Mouse (Mus musculus) forebrain, embryonic 16.5 days (tissue): ENCODE results near the gene Klhl41. TPM values are rescaled to one million over a fixed set of nuclear protein-coding genes. Genes with fewer than 3 reads are reported as not detected.

ENCODE experiments used
- ATAC-seq: fragments of 200-750 bp; cut with Nextera tagmentation; 2 replicates; pipeline ENCODE4 v1.8.0; 2017; ENCODE audit warnings: mild to moderate bottlenecking, moderate library complexity
- H3K27ac ChIP-seq: fragments of 300-500 bp; sonication (generic); 2 replicates; pipeline ENCODE4 v1.5.1; 2014; ENCODE audit warnings: low read length, control low read depth
- H3K27me3 ChIP-seq: fragments of 300-500 bp; sonication (generic); replicated peaks from 2 replicates; pipeline ENCODE4 v1.6.1; 2014; ENCODE audit warnings: low read length; ENCODE audit not compliant: control insufficient read depth, insufficient read depth
- H3K36me3 ChIP-seq: fragments of 300-500 bp; sonication (generic); 2 replicates; pipeline ENCODE4 v1.6.1; 2014; ENCODE audit not compliant: control insufficient read depth, insufficient read depth
- H3K4me1 ChIP-seq: fragments of 300-500 bp; sonication (generic); replicated peaks from 2 replicates; pipeline ENCODE4 v1.6.1; 2014; ENCODE audit warnings: low read length; ENCODE audit not compliant: control insufficient read depth, insufficient read depth
- H3K4me2 ChIP-seq: fragments of 300-500 bp; sonication (generic); 2 replicates; pipeline ENCODE4 v1.6.1; 2014; ENCODE audit warnings: mild to moderate bottlenecking, low read length, control low read depth
- H3K4me3 ChIP-seq: fragments of 300-500 bp; sonication (generic); replicated peaks from 2 replicates; pipeline ENCODE4 v1.5.1; 2014; ENCODE audit warnings: mild to moderate bottlenecking, low read length, control low read depth
- H3K9ac ChIP-seq: fragments of 300-500 bp; sonication (generic); replicated peaks from 2 replicates; pipeline ENCODE4 v1.6.1; 2014; ENCODE audit warnings: low read depth, low read length, control low read depth
- H3K9me3 ChIP-seq: fragments of 300-500 bp; sonication (generic); 2 replicates; pipeline ENCODE4 v1.6.1; 2016; ENCODE audit warnings: low read length; ENCODE audit not compliant: control insufficient read depth
- WGBS: fragments of 180-500 bp; shearing (Covaris S2); extraction: QIAGEN DNeasy Blood & Tissue Kit; methylation state at CpG from one replicate; pipeline ENCODE4 v1.1.7; 2014; 5-methylcytosine and 5-hydroxymethylcytosine counted together
- polyA plus RNA-seq: library from polyadenylated mRNA; unstranded; fragments of >200 nt; fragmentation: Nextera tagmentation; extraction: Ambion mirVana; gene quantifications from 2 replicates; pipeline ENCODE4 v1.2.1, GENCODE M21; 2015

The Klhl41 gene
- polyA plus RNA-seq, 1 experiment from 2014 or later: not detected

DNA sequence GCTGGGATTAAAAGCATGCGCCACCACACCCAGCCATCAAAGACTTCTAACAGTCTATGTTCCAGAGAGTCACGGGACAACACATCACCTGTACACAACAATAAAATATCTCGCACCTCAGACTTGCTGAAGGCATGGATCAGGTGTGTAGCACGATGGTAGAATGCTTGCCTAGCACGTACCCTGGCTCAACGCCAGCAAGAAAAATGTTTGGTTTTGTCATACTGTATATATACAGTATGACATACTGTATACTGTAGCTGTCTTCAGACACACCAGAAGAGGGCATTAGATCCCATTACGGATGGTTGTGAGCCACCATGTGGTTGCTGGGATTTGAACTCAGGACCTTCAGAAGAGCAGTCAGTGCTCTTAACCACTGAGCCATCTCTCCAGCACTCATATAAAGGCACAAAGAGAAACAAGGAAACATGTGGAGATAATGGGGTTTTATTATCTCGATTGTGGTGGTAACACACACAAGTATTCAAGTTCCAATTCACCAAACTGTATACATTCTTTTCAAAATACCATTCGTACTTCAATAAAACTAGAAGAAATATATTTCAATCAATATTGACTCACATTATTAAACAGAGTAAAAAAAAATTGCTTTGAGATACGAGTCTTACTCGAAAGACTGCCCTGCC, 24.8 kb upstream of the Klhl41 start:
- Histone ChIP-seq H3K4me1 (peaks cover 10% of the 10 kb centered on the region; the same call in 1 of the 2 replicates), H3K9me3 (no peaks in the 10 kb centered on the region), H3K4me3 (no peak overlapping the region), H3K27me3 (no peaks in the 10 kb centered on the region), H3K4me2 (no peak overlapping the region), H3K27ac (no peak overlapping the region), H3K36me3 (no peaks in the 10 kb centered on the region), H3K9ac (no peak overlapping the region)
- no peak for ATAC-seq
- WGBS: 94% methylated on average over 11 of the region's 11 CpGs

DNA sequence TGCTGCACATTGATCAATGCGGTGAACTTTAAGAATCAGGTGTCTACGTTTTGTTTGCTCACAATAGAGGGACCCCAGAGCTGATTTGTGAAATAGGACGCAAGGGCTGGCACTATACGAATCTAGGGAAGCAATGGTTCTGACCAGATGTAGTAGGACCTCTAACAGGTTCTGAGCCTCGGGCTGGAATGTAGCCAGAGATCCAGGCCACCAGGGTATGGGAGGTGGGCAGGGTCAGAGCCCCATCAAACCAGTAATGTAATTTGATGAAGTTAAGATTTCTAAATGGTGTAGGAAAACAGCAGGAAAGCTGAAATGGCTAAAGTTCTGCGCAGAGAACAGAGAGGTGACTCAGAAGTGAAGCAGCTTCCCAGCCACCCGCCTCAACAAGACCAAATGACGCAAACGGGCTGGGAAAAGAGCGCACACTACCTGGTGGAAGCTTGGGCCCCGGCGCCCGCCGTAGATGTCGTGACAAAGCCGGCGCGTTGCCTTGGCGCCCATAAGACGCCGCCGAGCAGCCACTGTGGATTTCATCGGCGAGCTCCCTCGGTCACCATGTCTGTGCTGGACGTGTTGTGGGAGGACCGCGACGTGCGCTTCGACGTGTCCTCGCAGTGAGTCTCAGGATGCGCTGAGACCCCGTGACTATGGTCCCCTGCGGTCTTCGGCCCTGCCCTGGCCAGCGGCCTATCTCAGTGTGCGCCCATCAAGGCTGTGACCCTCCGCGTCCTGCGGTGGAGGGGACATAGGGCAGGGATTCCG, 23.0 kb upstream of the Klhl41 start, which contains the start of gene Bbs5:
Gene Bbs5 (plus strand): TSS at position 446 of the 765 bp plus-strand sequence.
- Histone ChIP-seq H3K9me3 (no peaks in the 10 kb centered on the region), H3K4me3 (peak within 1 kb of the TSS; percentile 89), H3K4me2 (peak within 1 kb of the TSS; percentile 72), H3K9ac (peak within 1 kb of the TSS; percentile 82), H3K36me3 (no peaks in the 10 kb centered on the region), H3K27me3 (no peaks in the 10 kb centered on the region), H3K27ac (0 out of 2 replicates have a peak within 1 kb of the TSS, but pooled peaks have one; percentile 26), H3K4me1 (peaks cover 10% of the 10 kb centered on the region; the same call in 1 of the 2 replicates)
- peak; percentile 98 for ATAC-seq
- 2% methylated on average over 43 of the region's 43 CpGs for WGBS

DNA sequence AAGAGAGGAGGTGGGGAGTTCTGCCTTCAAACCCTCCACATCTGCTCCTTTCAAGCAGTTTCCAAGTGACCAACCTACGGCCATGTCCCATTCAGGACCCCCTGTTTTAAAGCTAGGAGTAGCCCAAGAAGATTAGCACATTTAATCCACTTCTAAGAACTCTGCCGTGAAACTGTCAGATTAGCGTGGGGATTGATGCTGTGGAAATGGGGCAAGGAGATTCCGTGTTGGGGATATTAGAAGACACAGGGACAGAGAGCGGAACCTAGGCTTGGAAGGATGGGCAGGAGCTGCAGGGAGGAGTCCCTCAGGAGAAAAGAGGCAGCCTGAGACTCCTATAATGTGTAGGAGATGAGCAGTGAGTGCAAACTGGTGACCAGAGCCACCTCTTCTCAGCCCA, 20.2 kb upstream of the Klhl41 start:
- ATAC-seq: no peak
- Histone ChIP-seq H3K27ac (no peak overlapping the region), H3K4me3 (no peak overlapping the region), H3K4me2 (no peak overlapping the region), H3K9me3 (no peaks in the 10 kb centered on the region), H3K9ac (no peak overlapping the region), H3K4me1 (peaks cover 10% of the 10 kb centered on the region; the same call in 1 of the 2 replicates), H3K36me3 (no peaks in the 10 kb centered on the region), H3K27me3 (no peaks in the 10 kb centered on the region)
- 79% methylated on average over 5 of the region's 5 CpGs for WGBS

DNA sequence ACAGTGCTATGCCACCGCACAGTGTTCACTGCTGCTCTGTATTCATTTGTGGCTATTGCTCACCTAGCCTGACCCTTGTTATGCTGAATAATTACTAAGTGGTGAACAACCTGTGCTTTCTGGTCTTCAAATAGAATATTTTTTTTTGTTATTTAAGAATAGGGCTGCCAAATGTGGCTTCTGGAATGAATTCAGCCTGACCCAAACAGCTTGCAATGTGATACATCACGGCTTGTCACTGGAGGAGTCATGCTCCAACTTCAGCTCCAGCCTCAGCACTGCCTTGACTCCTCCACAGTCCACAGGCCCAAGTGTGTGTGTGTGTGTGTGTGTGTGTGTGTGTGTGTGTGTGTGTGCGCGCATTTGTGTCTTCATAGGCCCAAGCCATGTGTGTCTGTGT, 10.6 kb upstream of the Klhl41 start:
- Histone ChIP-seq H3K9ac (no peak overlapping the region), H3K27ac (no peak overlapping the region), H3K4me3 (no peak overlapping the region), H3K36me3 (peaks cover 14% of the 10 kb centered on the region), H3K9me3 (no peaks in the 10 kb centered on the region), H3K4me1 (no peaks in the 10 kb centered on the region), H3K4me2 (no peak overlapping the region), H3K27me3 (no peaks in the 10 kb centered on the region)
- ATAC-seq: no peak
- WGBS: 92% methylated on average over 4 of the region's 4 CpGs

DNA sequence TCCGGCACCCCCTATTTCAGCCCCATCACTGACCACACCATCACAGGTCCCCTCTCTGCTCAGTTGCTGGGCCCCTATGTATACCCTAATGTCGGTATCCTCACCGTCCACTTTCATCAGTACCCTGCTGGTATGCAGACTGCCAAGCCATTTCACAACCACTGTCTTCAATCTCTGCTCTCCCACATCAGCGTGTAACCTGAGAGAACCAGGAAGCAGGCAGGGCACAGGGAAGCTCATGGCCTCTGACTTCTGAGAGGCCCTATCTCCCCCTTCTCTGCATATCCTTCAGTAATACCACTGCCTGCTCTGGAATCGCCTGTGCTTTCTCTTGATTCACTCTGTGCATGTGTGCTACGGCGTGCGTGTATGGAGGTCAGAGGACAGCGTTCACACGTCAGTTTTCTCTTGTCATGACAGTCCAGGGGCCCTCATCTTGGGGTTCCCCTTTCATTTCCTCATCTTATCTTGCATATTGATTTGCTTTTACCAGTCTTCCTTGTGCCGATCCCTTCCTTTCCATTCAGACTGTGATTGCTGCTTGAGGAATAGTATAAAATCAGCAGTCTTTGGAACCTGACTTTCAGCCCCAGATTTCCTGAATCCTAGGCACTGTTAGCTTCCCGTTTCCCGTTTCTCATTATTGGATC, 6.0 kb upstream of the Klhl41 start:
- Histone ChIP-seq H3K4me3 (no peak overlapping the region), H3K4me1 (no peaks in the 10 kb centered on the region; the same call in 1 of the 2 replicates), H3K27me3 (no peaks in the 10 kb centered on the region), H3K9me3 (no peaks in the 10 kb centered on the region), H3K9ac (no peak overlapping the region), H3K4me2 (no peak overlapping the region), H3K36me3 (peaks cover 7% of the 10 kb centered on the region; the same call in 1 of the 2 replicates), H3K27ac (no peak overlapping the region)
- no peak for ATAC-seq
- 90% methylated on average over 13 of the region's 13 CpGs for WGBS

DNA sequence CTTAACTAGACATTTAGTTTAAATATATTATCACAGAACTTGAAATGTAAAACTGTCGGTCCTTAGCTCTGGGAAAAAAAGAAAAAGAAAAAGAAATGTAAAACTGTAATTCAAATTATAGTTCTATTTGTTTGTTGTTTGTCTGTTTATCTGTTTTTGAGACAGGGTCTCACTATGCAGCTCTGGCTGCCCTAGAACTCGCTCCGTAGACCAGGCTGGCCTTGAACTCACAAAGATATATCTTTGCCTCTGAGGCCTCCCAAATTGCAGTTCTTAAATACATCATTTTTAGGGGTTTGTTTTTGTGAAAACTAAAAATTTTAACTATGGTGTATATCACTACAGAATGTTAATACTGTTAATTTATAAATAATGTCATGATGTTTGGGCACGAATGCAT, 2.3 kb upstream of the Klhl41 start:
- Histone ChIP-seq H3K9me3 (no peaks in the 10 kb centered on the region), H3K27me3 (no peaks in the 10 kb centered on the region), H3K36me3 (peaks cover 5% of the 10 kb centered on the region; the same call in 1 of the 2 replicates), H3K4me1 (no peaks in the 10 kb centered on the region; the same call in 1 of the 2 replicates), H3K4me3 (no peak overlapping the region), H3K9ac (no peak overlapping the region), H3K4me2 (no peak overlapping the region), H3K27ac (no peak overlapping the region)
- no peak for ATAC-seq
- WGBS: 97% methylated on average over 4 of the region's 4 CpGs

DNA sequence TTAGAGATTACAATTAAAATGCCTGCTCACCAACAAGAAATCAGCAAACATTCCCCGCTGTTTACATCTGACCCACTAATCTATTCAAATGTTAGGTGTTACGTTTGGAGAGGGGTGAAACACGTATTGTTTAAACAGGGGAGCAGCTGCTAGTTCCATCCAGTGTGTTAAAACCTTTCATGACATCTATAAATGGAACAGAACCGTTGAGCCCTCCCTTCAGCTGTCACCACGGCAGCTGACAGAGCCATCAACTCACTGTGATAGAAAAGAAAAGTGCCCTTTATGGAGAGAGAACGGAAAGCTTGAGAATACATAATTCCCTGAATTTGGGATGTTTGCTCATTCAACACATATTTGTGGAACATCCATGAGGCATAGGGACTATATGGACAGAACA, 1.5 kb upstream of the Klhl41 start:
- Histone ChIP-seq H3K9ac (no peak overlapping the region), H3K9me3 (no peaks in the 10 kb centered on the region), H3K27ac (no peak overlapping the region), H3K4me1 (no peaks in the 10 kb centered on the region; the same call in 1 of the 2 replicates), H3K27me3 (no peaks in the 10 kb centered on the region), H3K4me3 (no peak overlapping the region), H3K4me2 (no peak overlapping the region), H3K36me3 (peaks cover 5% of the 10 kb centered on the region; the same call in 1 of the 2 replicates)
- ATAC-seq: no peak
- whole genome bisulfite sequencing: 58% methylated on average over 6 of the region's 6 CpGs

DNA sequence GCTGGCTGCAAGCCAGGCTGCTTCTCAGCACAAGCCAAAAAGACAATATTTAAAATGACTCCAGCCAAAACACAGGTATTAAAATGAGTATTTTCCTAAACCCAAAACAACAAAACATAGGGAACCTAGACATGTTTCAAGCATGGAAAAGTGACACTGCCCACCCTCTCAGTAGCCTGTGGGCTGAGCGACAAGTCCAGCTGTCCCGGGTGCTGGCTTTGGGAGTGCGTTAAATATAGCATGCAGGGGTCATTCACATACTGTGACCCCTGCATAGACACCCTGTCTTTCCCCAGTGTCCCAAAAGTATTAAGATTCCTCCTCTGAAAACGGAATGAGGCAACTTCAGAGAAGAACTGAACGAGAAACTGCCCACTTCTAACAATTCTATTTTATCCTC, 3.8 kb downstream of the Klhl41 start:
- H3K36me3 ChIP-seq: no peaks in the 10 kb centered on the region
- no peak for ATAC-seq
- no peaks in the 10 kb centered on the region for H3K4me1 ChIP-seq
- no peaks in the 10 kb centered on the region for H3K9me3 ChIP-seq
- WGBS: 79% methylated on average over 5 of the region's 5 CpGs
- H3K4me3 ChIP-seq: no peak overlapping the region
- no peak overlapping the region for H3K4me2 ChIP-seq
- no peak overlapping the region for H3K9ac ChIP-seq
- no peak overlapping the region for H3K27ac ChIP-seq
- no peaks in the 10 kb centered on the region for H3K27me3 ChIP-seq

DNA sequence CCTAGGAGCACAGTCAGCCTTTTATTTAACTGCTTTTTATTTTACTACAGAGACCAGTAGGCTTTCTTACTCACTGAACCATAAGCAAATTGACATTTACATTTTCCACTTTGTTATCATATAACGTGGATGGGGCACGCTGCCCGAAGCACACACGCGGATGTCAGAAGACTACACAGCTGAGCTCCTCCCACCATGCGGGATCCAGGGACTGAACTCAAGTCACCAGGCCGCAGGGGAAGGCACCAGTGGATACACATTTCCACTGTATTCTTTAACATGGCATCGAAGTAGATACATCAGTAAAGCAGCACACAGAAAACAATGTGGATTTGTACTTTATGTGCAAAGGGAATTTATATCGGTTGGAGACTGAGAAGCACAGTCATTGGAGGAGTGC, 5.3 kb downstream of the Klhl41 start:
- Histone ChIP-seq H3K4me3 (no peak overlapping the region), H3K27ac (no peak overlapping the region), H3K4me2 (no peak overlapping the region), H3K4me1 (no peaks in the 10 kb centered on the region), H3K9me3 (no peaks in the 10 kb centered on the region), H3K36me3 (no peaks in the 10 kb centered on the region), H3K27me3 (no peaks in the 10 kb centered on the region), H3K9ac (no peak overlapping the region)
- WGBS: 78% methylated on average over 9 of the region's 9 CpGs
- no peak for ATAC-seq
